Mouse (Mus musculus): ENCODE results near the gene Rrp12. TPM values are rescaled to one million over a fixed set of nuclear protein-coding genes. Genes with fewer than 3 reads are reported as not detected.
A peak's percentile ranks its signal among the peaks of the same experiment; 100 is the strongest.

Gene Rrp12
- polyA plus RNA-seq, 1 experiment from 2014 or later = 19.2 TPM

DNA sequence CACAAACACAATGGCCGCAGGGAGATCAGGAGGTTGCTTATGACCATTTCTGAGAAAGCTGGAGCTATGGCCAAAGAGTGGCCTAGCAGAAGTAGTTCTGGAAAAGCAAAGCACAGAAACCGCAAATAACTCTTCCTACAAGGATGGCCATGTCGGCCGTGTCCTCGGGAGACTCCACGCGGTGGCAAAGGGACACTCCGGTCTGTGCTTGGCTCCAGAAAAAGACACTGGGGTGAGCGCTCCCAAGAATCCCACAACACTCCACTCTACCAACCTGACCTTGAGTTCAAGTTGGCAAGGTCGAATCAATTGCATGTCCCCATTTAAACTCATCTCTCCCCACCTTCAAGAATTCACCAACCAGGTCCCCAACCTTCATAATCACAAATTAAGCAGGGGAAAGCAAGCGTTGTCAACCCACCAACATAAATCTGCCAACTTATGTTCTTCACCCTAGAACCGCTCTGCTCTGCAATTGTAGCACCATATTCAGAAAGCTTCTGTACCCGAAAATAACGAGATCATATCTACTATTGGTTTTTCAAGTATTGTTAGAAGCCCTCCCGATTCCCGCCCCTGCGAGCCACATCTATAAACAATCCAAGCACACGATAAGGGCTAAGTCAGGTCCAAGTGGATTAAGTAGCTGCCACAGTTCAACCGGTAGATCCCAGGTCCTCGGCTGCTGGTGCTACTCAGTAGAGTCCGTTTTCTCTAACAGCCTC, 49.4 kb downstream of the Rrp12 start:
- H3K9me3 ChIP-seq (replicated peaks; ENCODE audit: control insufficient read depth, low read length, poor library complexity, severe bottlenecking) = no peaks in the 10 kb centered on the region
- no peaks in the 10 kb centered on the region for H3K36me3 ChIP-seq (ENCODE audit: control insufficient read depth, insufficient read depth, low read length)
- WGBS = 15% methylated on average over 21 of the region's 21 CpGs
- no peaks in the 10 kb centered on the region for H3K27me3 ChIP-seq (ENCODE audit: control insufficient read depth, insufficient read depth, low read depth, low read length)
- H3K4me2 ChIP-seq (ENCODE audit: low read length) = peak overlapping the region; percentile 91
- H3K4me3 ChIP-seq (ENCODE audit: low read depth, low read length) = peak overlapping the region; percentile 79
- H3K9ac ChIP-seq (ENCODE audit: low read depth, low read length) = peak overlapping the region; percentile 81
- H3K27ac ChIP-seq (ENCODE audit: low read length) = peak overlapping the region; percentile 95; the same call in 1 of the 2 replicates
- peaks cover 29% of the 10 kb centered on the region for H3K4me1 ChIP-seq (ENCODE audit: control insufficient read depth, insufficient read depth, low read length)
- ATAC-seq = no peak

GRCm38 (mm10) chr19:41844345-41844744, 51.6 kb downstream of the Rrp12 start:
- WGBS = 87% methylated on average over 6 of the region's 6 CpGs
- ATAC-seq = no peak
- no peak overlapping the region for H3K9ac ChIP-seq (ENCODE audit: low read depth, low read length)
- no peak overlapping the region for H3K27ac ChIP-seq (ENCODE audit: low read length)
- no peaks in the 10 kb centered on the region for H3K9me3 ChIP-seq (replicated peaks; ENCODE audit: control insufficient read depth, low read length, poor library complexity, severe bottlenecking)
- no peaks in the 10 kb centered on the region for H3K36me3 ChIP-seq (ENCODE audit: control insufficient read depth, insufficient read depth, low read length)
- no peak overlapping the region for H3K4me3 ChIP-seq (ENCODE audit: low read depth, low read length)
- H3K27me3 ChIP-seq (ENCODE audit: control insufficient read depth, insufficient read depth, low read depth, low read length) = no peaks in the 10 kb centered on the region
- no peak overlapping the region for H3K4me2 ChIP-seq (ENCODE audit: low read length)
- H3K4me1 ChIP-seq (ENCODE audit: control insufficient read depth, insufficient read depth, low read length) = peaks cover 11% of the 10 kb centered on the region

DNA sequence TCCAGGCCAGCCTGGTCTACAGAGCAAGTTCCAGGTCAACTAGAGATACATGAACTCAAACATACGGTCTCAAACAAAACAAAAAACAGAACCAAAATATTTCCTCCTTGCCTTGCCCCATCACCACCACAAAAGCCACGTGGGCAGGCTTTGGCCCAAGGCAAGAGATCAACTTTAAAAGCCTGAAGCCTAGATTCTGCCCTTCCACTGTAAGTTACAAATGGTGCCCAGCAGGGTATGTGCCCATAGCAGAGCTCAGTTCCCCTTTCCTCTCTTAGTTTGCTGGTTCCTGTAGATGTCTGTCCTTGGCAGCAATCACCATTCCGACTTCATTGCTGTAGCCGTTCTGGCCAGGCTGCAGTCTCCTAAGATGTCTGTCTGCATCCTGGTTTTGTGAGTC, 53.3 kb downstream of the Rrp12 start:
- 86% methylated on average over 4 of the region's 4 CpGs for WGBS
- H3K4me3 ChIP-seq (ENCODE audit: low read depth, low read length) = no peak overlapping the region
- H3K9ac ChIP-seq (ENCODE audit: low read depth, low read length) = no peak overlapping the region
- no peak for ATAC-seq
- H3K36me3 ChIP-seq (ENCODE audit: control insufficient read depth, insufficient read depth, low read length) = no peaks in the 10 kb centered on the region
- H3K4me1 ChIP-seq (ENCODE audit: control insufficient read depth, insufficient read depth, low read length) = peaks cover 11% of the 10 kb centered on the region
- H3K27me3 ChIP-seq (ENCODE audit: control insufficient read depth, insufficient read depth, low read depth, low read length) = no peaks in the 10 kb centered on the region
- no peak overlapping the region for H3K27ac ChIP-seq (ENCODE audit: low read length)
- H3K4me2 ChIP-seq (ENCODE audit: low read length) = no peak overlapping the region
- H3K9me3 ChIP-seq (replicated peaks; ENCODE audit: control insufficient read depth, low read length, poor library complexity, severe bottlenecking) = no peaks in the 10 kb centered on the region

- Histone ChIP-seq H3K9me3 (replicated peaks; ENCODE audit: control insufficient read depth, low read length, poor library complexity, severe bottlenecking) (no peaks in the 10 kb centered on the region), H3K27me3 (ENCODE audit: control insufficient read depth, insufficient read depth, low read depth, low read length) (no peaks in the 10 kb centered on the region), H3K36me3 (ENCODE audit: control insufficient read depth, insufficient read depth, low read length) (no peaks in the 10 kb centered on the region), H3K4me2 (ENCODE audit: low read length) (no peak overlapping the region), H3K4me1 (ENCODE audit: control insufficient read depth, insufficient read depth, low read length) (peaks cover 11% of the 10 kb centered on the region), H3K27ac (ENCODE audit: low read length) (no peak overlapping the region), H3K4me3 (ENCODE audit: low read depth, low read length) (no peak overlapping the region), H3K9ac (ENCODE audit: low read depth, low read length) (no peak overlapping the region)
- ATAC-seq = no peak
- 77% methylated on average over 4 of the region's 4 CpGs for WGBS
These were observed 53.8 kb downstream of the Rrp12 start for GRCm38 (mm10) chr19:41842196-41842595.

GRCm38 (mm10) chr19:41841105-41841750, 54.7 kb downstream of the Rrp12 start:
- Histone ChIP-seq H3K4me1 (ENCODE audit: control insufficient read depth, insufficient read depth, low read length) (peaks cover 8% of the 10 kb centered on the region), H3K36me3 (ENCODE audit: control insufficient read depth, insufficient read depth, low read length) (no peaks in the 10 kb centered on the region), H3K9ac (ENCODE audit: low read depth, low read length) (no peak overlapping the region), H3K27me3 (ENCODE audit: control insufficient read depth, insufficient read depth, low read depth, low read length) (no peaks in the 10 kb centered on the region), H3K9me3 (replicated peaks; ENCODE audit: control insufficient read depth, low read length, poor library complexity, severe bottlenecking) (no peaks in the 10 kb centered on the region), H3K4me2 (ENCODE audit: low read length) (no peak overlapping the region), H3K4me3 (ENCODE audit: low read depth, low read length) (no peak overlapping the region), H3K27ac (ENCODE audit: low read length) (no peak overlapping the region)
- no peak for ATAC-seq
- WGBS = 81% methylated on average over 7 of the region's 7 CpGs

- no peak for ATAC-seq
- Histone ChIP-seq H3K27ac (ENCODE audit: low read length) (no peak overlapping the region), H3K4me3 (ENCODE audit: low read depth, low read length) (no peak overlapping the region), H3K9me3 (replicated peaks; ENCODE audit: control insufficient read depth, low read length, poor library complexity, severe bottlenecking) (no peaks in the 10 kb centered on the region), H3K36me3 (ENCODE audit: control insufficient read depth, insufficient read depth, low read length) (no peaks in the 10 kb centered on the region), H3K9ac (ENCODE audit: low read depth, low read length) (no peak overlapping the region), H3K4me1 (ENCODE audit: control insufficient read depth, insufficient read depth, low read length) (peaks cover 15% of the 10 kb centered on the region), H3K27me3 (ENCODE audit: control insufficient read depth, insufficient read depth, low read depth, low read length) (no peaks in the 10 kb centered on the region), H3K4me2 (ENCODE audit: low read length) (no peak overlapping the region)
- WGBS = 98% methylated on average over 3 of the region's 3 CpGs
These were observed 56.3 kb downstream of the Rrp12 start for GRCm38 (mm10) chr19:41839685-41840084.

- Histone ChIP-seq H3K9ac (ENCODE audit: low read depth, low read length) (no peak overlapping the region), H3K4me3 (ENCODE audit: low read depth, low read length) (no peak overlapping the region), H3K9me3 (replicated peaks; ENCODE audit: control insufficient read depth, low read length, poor library complexity, severe bottlenecking) (no peaks in the 10 kb centered on the region), H3K4me2 (ENCODE audit: low read length) (no peak overlapping the region), H3K4me1 (ENCODE audit: control insufficient read depth, insufficient read depth, low read length) (peaks cover 15% of the 10 kb centered on the region), H3K27me3 (ENCODE audit: control insufficient read depth, insufficient read depth, low read depth, low read length) (no peaks in the 10 kb centered on the region), H3K36me3 (ENCODE audit: control insufficient read depth, insufficient read depth, low read length) (no peaks in the 10 kb centered on the region), H3K27ac (ENCODE audit: low read length) (no peak overlapping the region)
- 73% methylated on average over 6 of the region's 6 CpGs for WGBS
- ATAC-seq = no peak
These were observed 57.2 kb downstream of the Rrp12 start for GRCm38 (mm10) chr19:41838808-41839207.

- no peaks in the 10 kb centered on the region for H3K9me3 ChIP-seq (replicated peaks; ENCODE audit: control insufficient read depth, low read length, poor library complexity, severe bottlenecking)
- H3K9ac ChIP-seq (ENCODE audit: low read depth, low read length) = no peak overlapping the region
- no peak overlapping the region for H3K4me2 ChIP-seq (ENCODE audit: low read length)
- no peaks in the 10 kb centered on the region for H3K27me3 ChIP-seq (ENCODE audit: control insufficient read depth, insufficient read depth, low read depth, low read length)
- no peaks in the 10 kb centered on the region for H3K36me3 ChIP-seq (ENCODE audit: control insufficient read depth, insufficient read depth, low read length)
- H3K4me1 ChIP-seq (ENCODE audit: control insufficient read depth, insufficient read depth, low read length) = peaks cover 22% of the 10 kb centered on the region
- WGBS = 75% methylated on average over 4 of the region's 4 CpGs
- ATAC-seq = no peak
- H3K4me3 ChIP-seq (ENCODE audit: low read depth, low read length) = no peak overlapping the region
- H3K27ac ChIP-seq (ENCODE audit: low read length) = no peak overlapping the region
These were observed 58.1 kb downstream of the Rrp12 start for GRCm38 (mm10) chr19:41837917-41838261.

DNA sequence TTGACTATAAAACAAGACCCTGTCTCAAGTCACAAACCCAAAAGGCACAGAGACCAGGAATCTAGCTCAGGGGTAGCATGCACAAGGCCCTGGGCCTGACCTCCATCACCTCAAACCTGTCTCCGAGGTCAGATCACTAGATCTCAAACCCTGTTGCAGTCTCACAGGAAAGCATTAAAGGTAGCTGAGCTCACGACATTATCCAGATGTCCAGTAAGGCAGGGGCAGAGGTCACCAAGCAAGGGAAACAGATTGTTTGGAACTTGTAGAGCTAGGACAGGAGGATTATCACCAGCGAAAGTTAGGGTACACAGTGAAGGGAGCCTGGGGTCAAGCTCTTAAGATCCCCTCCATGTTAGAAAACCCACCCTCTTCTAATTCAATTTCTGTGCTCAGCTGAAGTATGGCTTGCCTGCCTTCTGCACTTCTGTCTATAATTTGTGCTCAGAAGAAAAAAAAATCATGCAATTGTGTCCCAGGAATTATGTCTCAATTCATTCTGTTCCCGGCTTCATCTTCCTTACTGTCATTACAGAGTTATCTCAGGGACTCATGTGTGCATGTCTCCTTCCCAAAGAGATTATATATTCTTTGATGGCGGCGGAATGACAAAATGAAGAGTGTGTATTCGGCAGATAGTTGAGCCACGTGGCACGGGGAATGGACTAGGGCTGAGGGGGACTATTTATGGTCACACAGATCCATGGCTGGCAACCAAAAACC, 58.6 kb downstream of the Rrp12 start:
- H3K4me3 ChIP-seq (ENCODE audit: low read depth, low read length) = no peak overlapping the region
- peaks cover 27% of the 10 kb centered on the region for H3K4me1 ChIP-seq (ENCODE audit: control insufficient read depth, insufficient read depth, low read length)
- H3K27ac ChIP-seq (ENCODE audit: low read length) = no peak overlapping the region
- no peak for ATAC-seq
- H3K4me2 ChIP-seq (ENCODE audit: low read length) = no peak overlapping the region
- H3K9ac ChIP-seq (ENCODE audit: low read depth, low read length) = no peak overlapping the region
- no peaks in the 10 kb centered on the region for H3K27me3 ChIP-seq (ENCODE audit: control insufficient read depth, insufficient read depth, low read depth, low read length)
- no peaks in the 10 kb centered on the region for H3K9me3 ChIP-seq (replicated peaks; ENCODE audit: control insufficient read depth, low read length, poor library complexity, severe bottlenecking)
- 72% methylated on average over 9 of the region's 9 CpGs for WGBS
- H3K36me3 ChIP-seq (ENCODE audit: control insufficient read depth, insufficient read depth, low read length) = no peaks in the 10 kb centered on the region
